Mouse (Mus musculus) neural tube, embryonic 12.5 days (tissue): ENCODE measurements around the gene Slc40a1. TPM values are rescaled to one million over a fixed set of nuclear protein-coding genes. Genes with fewer than 3 reads are reported as not detected.

Experiments used
- ATAC-seq: fragments of 200-750 bp; cut with Nextera tagmentation; 2 replicates; pipeline ENCODE4 v1.8.0; 2017; ENCODE audit warnings: low read depth, mild to moderate bottlenecking, moderate TSS enrichment, moderate library complexity; ENCODE audit not compliant: low FRiP score
- H3K27ac ChIP-seq: fragments of 300-500 bp; sonication (generic); 2 replicates; pipeline ENCODE4 v1.5.1; 2016
- H3K27me3 ChIP-seq: fragments of 300-500 bp; sonication (generic); replicated peaks from 2 replicates; pipeline ENCODE4 v1.6.1; 2016; ENCODE audit warnings: mild to moderate bottlenecking
- H3K36me3 ChIP-seq: fragments of 300-500 bp; sonication (generic); 2 replicates; pipeline ENCODE4 v1.6.1; 2016; ENCODE audit warnings: mild to moderate bottlenecking
- H3K4me1 ChIP-seq: fragments of 300-500 bp; sonication (generic); 2 replicates; pipeline ENCODE4 v1.6.1; 2016
- H3K4me2 ChIP-seq: fragments of 300-500 bp; sonication (generic); replicated peaks from 2 replicates; pipeline ENCODE4 v1.6.1; 2016; ENCODE audit warnings: mild to moderate bottlenecking
- H3K4me3 ChIP-seq: fragments of 300-500 bp; sonication (generic); 2 replicates; pipeline ENCODE4 v1.5.1; 2016
- H3K9ac ChIP-seq: fragments of 300-500 bp; sonication (generic); 2 replicates; pipeline ENCODE4 v1.6.1; 2016; ENCODE audit warnings: mild to moderate bottlenecking
- H3K9me3 ChIP-seq: fragments of 300-500 bp; sonication (generic); 2 replicates; pipeline ENCODE4 v1.6.1; 2016; ENCODE audit warnings: mild to moderate bottlenecking
- WGBS: fragments of 180-500 bp; shearing (Covaris S2); methylation state at CpG from one replicate; pipeline ENCODE4 v1.1.7; 2016; 5-methylcytosine and 5-hydroxymethylcytosine counted together
- polyA plus RNA-seq: library from polyadenylated mRNA; unstranded; fragments of >200 nt; fragmentation: Nextera tagmentation; extraction: Ambion mirVana; gene quantifications from 2 replicates; pipeline ENCODE4 v1.2.1, GENCODE M21; 2016

Slc40a1 gene
- polyA plus RNA-seq, 1 experiment from 2014 or later = 24.3 TPM

- H3K4me2 ChIP-seq = no peak overlapping the region
- H3K36me3 ChIP-seq = no peaks in the 10 kb centered on the region
- no peaks in the 10 kb centered on the region for H3K9me3 ChIP-seq
- H3K4me1 ChIP-seq = no peaks in the 10 kb centered on the region
- WGBS = 83% methylated on average over 4 of the region's 4 CpGs
- H3K27ac ChIP-seq = no peak overlapping the region
- ATAC-seq = no peak
- no peaks in the 10 kb centered on the region for H3K27me3 ChIP-seq
- H3K9ac ChIP-seq = no peak overlapping the region
- H3K4me3 ChIP-seq = no peak overlapping the region
Measured at GRCm38 (mm10) chr1:45917136-45917803, 9.1 kb downstream of the Slc40a1 start.

GRCm38 (mm10) chr1:45916174-45916573 is 10.1 kb downstream of the Slc40a1 start:
- Histone ChIP-seq H3K4me3 (no peak overlapping the region), H3K4me2 (no peak overlapping the region), H3K27me3 (no peaks in the 10 kb centered on the region), H3K9me3 (no peaks in the 10 kb centered on the region), H3K27ac (no peak overlapping the region), H3K9ac (no peak overlapping the region), H3K4me1 (no peaks in the 10 kb centered on the region), H3K36me3 (no peaks in the 10 kb centered on the region)
- WGBS = 77% methylated on average over 3 of the region's 3 CpGs
- no peak for ATAC-seq

- no peaks in the 10 kb centered on the region for H3K4me1 ChIP-seq
- ATAC-seq = no peak
- H3K36me3 ChIP-seq = no peaks in the 10 kb centered on the region
- no peaks in the 10 kb centered on the region for H3K9me3 ChIP-seq
- WGBS = 91% methylated on average over 4 of the region's 4 CpGs
- H3K9ac ChIP-seq = no peak overlapping the region
- no peak overlapping the region for H3K4me3 ChIP-seq
- H3K27me3 ChIP-seq = no peaks in the 10 kb centered on the region
- H3K27ac ChIP-seq = no peak overlapping the region
- no peak overlapping the region for H3K4me2 ChIP-seq
Measured at GRCm38 (mm10) chr1:45914236-45914635, 12.1 kb downstream of the Slc40a1 start.

- Histone ChIP-seq H3K9me3 (no peaks in the 10 kb centered on the region), H3K36me3 (no peaks in the 10 kb centered on the region), H3K4me2 (no peak overlapping the region), H3K4me1 (peaks cover 6% of the 10 kb centered on the region), H3K9ac (no peak overlapping the region), H3K4me3 (no peak overlapping the region), H3K27ac (no peak overlapping the region), H3K27me3 (no peaks in the 10 kb centered on the region)
- peak; percentile 87 for ATAC-seq
- 18% methylated on average over 5 of the region's 5 CpGs for WGBS
Measured at GRCm38 (mm10) chr1:45905107-45905821, 21.1 kb downstream of the Slc40a1 start.

- Histone ChIP-seq H3K27me3 (no peaks in the 10 kb centered on the region), H3K4me1 (peaks cover 6% of the 10 kb centered on the region), H3K9me3 (no peaks in the 10 kb centered on the region), H3K27ac (no peak overlapping the region), H3K4me3 (no peak overlapping the region), H3K4me2 (no peak overlapping the region), H3K9ac (no peak overlapping the region), H3K36me3 (no peaks in the 10 kb centered on the region)
- ATAC-seq = no peak
- 88% methylated on average over 3 of the region's 3 CpGs for WGBS
Measured at GRCm38 (mm10) chr1:45904161-45904560, 22.2 kb downstream of the Slc40a1 start.

- ATAC-seq = no peak
- H3K4me2 ChIP-seq = no peak overlapping the region
- H3K4me1 ChIP-seq = no peaks in the 10 kb centered on the region
- WGBS = 66% methylated on average over 1 of the region's 1 CpGs
- H3K9me3 ChIP-seq = no peaks in the 10 kb centered on the region
- no peaks in the 10 kb centered on the region for H3K36me3 ChIP-seq
- no peak overlapping the region for H3K27ac ChIP-seq
- H3K9ac ChIP-seq = no peak overlapping the region
- H3K4me3 ChIP-seq = no peak overlapping the region
- no peaks in the 10 kb centered on the region for H3K27me3 ChIP-seq
Measured at GRCm38 (mm10) chr1:45898044-45898443, 28.3 kb downstream of the Slc40a1 start.

- H3K4me3 ChIP-seq = no peak overlapping the region
- no peak overlapping the region for H3K27ac ChIP-seq
- no peak for ATAC-seq
- no peaks in the 10 kb centered on the region for H3K27me3 ChIP-seq
- H3K9me3 ChIP-seq = no peaks in the 10 kb centered on the region
- H3K9ac ChIP-seq = no peak overlapping the region
- no peaks in the 10 kb centered on the region for H3K4me1 ChIP-seq
- H3K4me2 ChIP-seq = no peak overlapping the region
- H3K36me3 ChIP-seq = no peaks in the 10 kb centered on the region
- WGBS = 83% methylated on average over 6 of the region's 6 CpGs
Measured at GRCm38 (mm10) chr1:45894168-45894912, 32.0 kb downstream of the Slc40a1 start.

- no peaks in the 10 kb centered on the region for H3K27me3 ChIP-seq
- no peaks in the 10 kb centered on the region for H3K36me3 ChIP-seq
- no peak for ATAC-seq
- no peaks in the 10 kb centered on the region for H3K4me1 ChIP-seq
- no peak overlapping the region for H3K9ac ChIP-seq
- no peak overlapping the region for H3K27ac ChIP-seq
- H3K4me3 ChIP-seq = no peak overlapping the region
- 80% methylated on average over 2 of the region's 2 CpGs for WGBS
- H3K4me2 ChIP-seq = no peak overlapping the region
- no peaks in the 10 kb centered on the region for H3K9me3 ChIP-seq
Measured at GRCm38 (mm10) chr1:45891986-45892385, 34.3 kb downstream of the Slc40a1 start.

GRCm38 (mm10) chr1:45890173-45890572 is 36.1 kb downstream of the Slc40a1 start, which contains the start of gene Gm5269:
TSS of gene Gm5269 (minus strand) at chr1:45890273.
- Histone ChIP-seq H3K36me3 (no peaks in the 10 kb centered on the region), H3K9ac (no peak within 1 kb of the TSS), H3K4me1 (no peaks in the 10 kb centered on the region), H3K27me3 (no peaks in the 10 kb centered on the region), H3K4me2 (no peak within 1 kb of the TSS), H3K27ac (no peak within 1 kb of the TSS), H3K4me3 (no peak within 1 kb of the TSS), H3K9me3 (no peaks in the 10 kb centered on the region)
- ATAC-seq = no peak

- WGBS = 90% methylated on average over 9 of the region's 9 CpGs
- H3K9me3 ChIP-seq = no peaks in the 10 kb centered on the region
- H3K27ac ChIP-seq = no peak overlapping the region
Measured at GRCm38 (mm10) chr1:45886800-45887199, 39.5 kb downstream of the Slc40a1 start.

GRCm38 (mm10) chr1:45883378-45883777 is 42.9 kb downstream of the Slc40a1 start:
- Histone ChIP-seq H3K4me2 (no peak overlapping the region), H3K9ac (no peak overlapping the region), H3K36me3 (no peaks in the 10 kb centered on the region), H3K4me1 (no peaks in the 10 kb centered on the region), H3K27ac (no peak overlapping the region), H3K9me3 (no peaks in the 10 kb centered on the region), H3K4me3 (no peak overlapping the region), H3K27me3 (no peaks in the 10 kb centered on the region)
- no peak for ATAC-seq

More at GRCm38 (mm10) chr1:45886800-45887199, 39.5 kb downstream of the Slc40a1 start:
- no peak overlapping the region for H3K4me3 ChIP-seq
- H3K4me2 ChIP-seq = no peak overlapping the region
- H3K9ac ChIP-seq = no peak overlapping the region
- no peak for ATAC-seq
- H3K27me3 ChIP-seq = no peaks in the 10 kb centered on the region
- no peaks in the 10 kb centered on the region for H3K4me1 ChIP-seq
- H3K36me3 ChIP-seq = no peaks in the 10 kb centered on the region

- no peaks in the 10 kb centered on the region for H3K4me1 ChIP-seq
- H3K27me3 ChIP-seq = no peaks in the 10 kb centered on the region
- H3K9me3 ChIP-seq = no peaks in the 10 kb centered on the region
- no peak for ATAC-seq
- H3K4me3 ChIP-seq = no peak overlapping the region
- H3K4me2 ChIP-seq = no peak overlapping the region
- WGBS = 32% methylated on average over 6 of the region's 6 CpGs
- H3K36me3 ChIP-seq = no peaks in the 10 kb centered on the region
- H3K9ac ChIP-seq = no peak overlapping the region
- no peak overlapping the region for H3K27ac ChIP-seq
Measured at GRCm38 (mm10) chr1:45882076-45882475, 44.2 kb downstream of the Slc40a1 start.
